Mouse (Mus musculus) megakaryocyte progenitor cell, adult 5-6 weeks (primary cell): ENCODE data around the gene Atf7ip. TPM values are rescaled to one million over a fixed set of nuclear protein-coding genes. Genes with fewer than 3 reads are reported as not detected.

Source experiments
- ATAC-seq: replicated peaks from 2 replicates; pipeline ENCODE4 v1.8.0; 2016; ENCODE audit warnings: mild to moderate bottlenecking, moderate TSS enrichment, inconsistent platforms; ENCODE audit not compliant: poor library complexity
- total RNA-seq, 2 experiments: library from RNA; stranded (forward) in 1 of 2; stranded (reverse) in 1 of 2; fragments of 157-497, 149-512 nt in 1 of 2; fragments of 200-1000 nt in 1 of 2; gene quantifications; 2 replicates each; pipeline versions ENCODE4 v1.2.3 to v1.2.4; 2015 to 2017

Atf7ip gene
- total RNA-seq, 2 experiments from 2014 or later = 30.1 to 106 TPM

DNA sequence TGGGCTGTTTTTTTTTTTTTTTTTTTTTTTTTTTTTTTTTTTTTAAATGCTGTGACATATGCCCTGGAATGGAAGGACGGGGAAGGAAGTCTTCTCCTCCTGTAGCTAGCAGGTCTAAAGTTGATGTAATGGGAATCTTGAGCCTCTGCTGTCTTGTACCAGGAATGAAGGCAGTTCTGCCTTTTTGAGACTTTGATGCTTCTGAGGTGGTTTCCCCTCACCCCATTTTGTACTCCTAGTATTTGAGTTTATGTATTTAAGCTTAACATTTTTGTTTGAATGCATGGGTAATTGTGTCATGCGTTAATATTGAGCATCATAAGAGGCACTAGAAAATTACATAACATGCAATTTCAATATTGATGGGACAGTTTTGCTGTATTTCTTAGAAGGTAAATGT is 14.4 kb downstream of the Atf7ip start:
- ATAC-seq = no peak

DNA sequence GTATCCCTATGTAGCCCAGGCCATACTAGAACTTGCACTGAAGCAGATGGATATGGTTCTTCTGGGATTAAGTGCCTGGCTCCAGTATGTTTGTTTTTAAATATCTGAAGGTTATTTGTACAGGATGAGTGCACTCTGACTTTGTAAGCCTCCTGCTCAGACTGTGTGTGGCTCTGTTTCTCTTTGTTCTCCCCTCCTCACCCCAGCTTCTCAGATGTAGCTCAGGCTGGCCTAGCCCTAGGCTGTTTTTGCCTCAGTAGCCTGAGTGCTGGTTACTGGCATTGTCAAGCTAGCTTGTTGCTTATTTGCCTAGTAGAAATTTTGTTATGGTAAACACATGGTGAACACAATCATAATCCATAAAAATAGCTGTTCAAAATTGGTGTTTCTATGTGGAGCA is 15.7 kb downstream of the Atf7ip start:
- ATAC-seq = no peak

DNA sequence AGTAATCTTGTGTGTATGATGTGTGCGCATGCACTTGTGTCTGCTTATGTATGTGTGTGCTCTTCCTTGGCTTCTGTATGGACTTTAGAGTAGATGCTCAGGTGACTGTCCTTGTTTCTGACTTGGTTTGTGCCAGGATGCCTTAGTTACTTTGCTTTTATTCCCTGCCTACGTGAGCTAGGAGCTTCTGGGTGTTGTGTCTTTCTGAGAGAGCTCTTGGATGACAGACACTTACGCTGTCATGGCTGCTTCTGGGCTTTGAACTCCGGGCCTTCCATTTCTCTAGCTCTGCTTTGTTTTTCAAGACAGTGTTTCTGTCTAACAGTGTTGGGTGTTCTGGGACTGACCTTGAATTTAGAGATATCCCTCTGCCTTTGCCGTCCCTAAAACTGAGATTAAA is 16.7 kb downstream of the Atf7ip start:
- no peak for ATAC-seq

DNA sequence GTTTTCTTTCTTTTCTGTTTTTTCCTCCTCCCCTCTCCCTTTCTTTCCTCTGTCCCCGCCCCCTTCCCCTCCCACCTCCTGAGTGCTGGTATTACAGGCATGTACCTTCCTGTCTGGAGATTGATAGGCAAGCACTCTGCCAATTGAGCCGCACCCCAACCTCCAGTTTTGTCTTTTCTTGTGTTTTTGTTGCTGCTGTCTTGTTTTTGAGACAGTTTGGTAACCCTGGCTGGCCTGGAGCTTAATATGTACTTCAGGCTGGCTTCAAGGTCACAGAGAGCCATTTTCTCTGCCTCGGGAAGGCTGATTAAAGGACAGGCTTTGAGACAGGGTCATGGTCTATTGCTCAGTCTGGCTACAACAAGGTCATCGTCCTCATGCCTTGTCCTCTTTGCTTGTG is 18.8 kb downstream of the Atf7ip start:
- ATAC-seq = peak; percentile 51

DNA sequence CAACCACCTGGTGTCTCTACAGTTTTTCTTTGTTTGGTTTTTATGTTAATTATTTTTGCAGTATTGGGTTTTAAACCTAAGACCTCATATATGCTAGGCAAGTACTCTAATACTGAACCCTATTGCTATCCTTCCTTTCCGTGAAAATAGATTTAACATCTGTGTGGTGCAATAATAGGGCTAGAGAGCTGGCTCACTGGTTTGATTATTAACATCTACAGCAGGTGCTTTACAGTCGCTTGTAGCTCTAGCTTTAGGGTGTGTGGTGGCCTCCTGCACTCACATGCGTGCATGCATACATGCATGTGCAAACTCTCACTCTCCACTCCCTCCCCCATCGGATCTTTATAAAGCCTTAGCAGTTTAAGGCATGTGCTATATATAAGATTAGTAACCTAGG is 19.6 kb downstream of the Atf7ip start:
- ATAC-seq = no peak

DNA sequence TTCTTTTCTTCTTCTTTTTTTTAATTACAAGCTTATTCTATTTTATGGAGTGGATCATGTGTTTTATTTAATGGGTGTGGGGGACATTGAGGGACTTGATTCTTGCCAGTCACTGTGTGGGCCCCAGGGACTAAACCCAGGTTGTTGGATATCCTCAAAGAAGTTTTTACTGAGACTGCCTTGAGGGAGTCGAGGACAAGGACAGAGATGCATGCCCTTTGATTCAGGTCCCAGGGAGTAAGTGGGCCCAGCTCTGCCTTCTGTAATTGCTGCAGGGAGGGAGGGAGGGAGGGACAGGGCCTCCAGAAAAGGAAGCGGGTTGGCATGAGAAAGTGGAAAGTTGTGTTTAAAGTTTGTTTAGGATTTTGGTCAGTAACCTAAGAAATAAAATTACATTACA is 23.2 kb downstream of the Atf7ip start:
- no peak for ATAC-seq

DNA sequence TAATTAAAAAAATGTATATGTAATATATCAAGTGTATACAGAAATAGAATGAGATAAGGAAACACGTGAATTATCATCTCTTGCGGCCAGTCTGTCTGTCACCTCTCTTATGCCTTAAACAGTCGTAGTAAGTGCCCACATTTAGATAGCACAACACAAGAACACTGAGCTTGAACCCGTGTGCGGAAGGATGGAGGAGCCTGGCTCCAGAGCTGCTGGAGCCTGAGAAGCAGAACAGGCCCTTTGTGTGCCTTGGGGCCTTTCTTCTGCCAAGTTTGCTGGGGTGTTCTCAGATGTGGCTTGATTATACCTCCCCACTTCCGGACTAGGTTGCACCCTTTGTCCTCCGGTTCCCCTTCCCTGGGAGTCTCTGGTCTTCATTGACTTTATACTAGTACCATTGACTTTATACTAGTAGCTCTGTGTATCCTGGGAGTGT is 25.8 kb downstream of the Atf7ip start:
- peak; percentile 70 for ATAC-seq

DNA sequence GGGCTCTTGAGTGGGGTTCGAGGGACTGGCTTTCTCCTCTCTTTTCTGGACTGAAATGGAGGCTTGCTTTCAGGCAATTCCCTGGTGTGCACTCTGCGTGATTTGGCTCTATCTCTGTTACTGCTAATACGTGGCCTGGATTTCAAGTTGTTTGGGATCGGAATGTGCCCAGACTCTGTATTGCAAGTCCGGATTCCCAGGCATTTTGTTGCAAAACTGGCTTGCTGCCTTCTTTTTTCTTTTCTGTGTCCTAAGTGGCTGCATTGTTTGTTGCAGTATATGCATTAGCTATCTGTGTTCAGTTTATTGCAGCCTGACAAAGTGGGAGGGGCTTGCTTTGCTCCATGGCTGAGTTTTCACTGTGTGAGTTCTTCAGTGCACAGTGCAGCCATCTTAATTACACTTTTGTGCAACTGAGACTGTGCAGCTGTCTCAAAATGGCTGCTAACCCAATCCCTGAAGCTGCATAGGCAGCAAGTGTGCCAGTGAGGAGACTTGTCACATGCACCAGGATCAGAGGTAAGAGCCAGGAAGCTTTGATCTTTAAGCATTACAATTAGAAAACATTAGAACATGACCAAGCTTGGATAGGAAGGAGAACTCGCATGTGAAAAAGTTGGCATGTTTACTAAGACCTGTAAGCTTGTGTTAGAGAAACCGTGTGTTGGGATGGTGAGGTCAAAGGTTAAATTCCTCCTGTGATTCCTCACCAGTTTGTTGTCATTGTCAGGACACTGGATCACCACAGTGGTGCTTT is 26.7 kb downstream of the Atf7ip start:
- peak; percentile 79 for ATAC-seq

DNA sequence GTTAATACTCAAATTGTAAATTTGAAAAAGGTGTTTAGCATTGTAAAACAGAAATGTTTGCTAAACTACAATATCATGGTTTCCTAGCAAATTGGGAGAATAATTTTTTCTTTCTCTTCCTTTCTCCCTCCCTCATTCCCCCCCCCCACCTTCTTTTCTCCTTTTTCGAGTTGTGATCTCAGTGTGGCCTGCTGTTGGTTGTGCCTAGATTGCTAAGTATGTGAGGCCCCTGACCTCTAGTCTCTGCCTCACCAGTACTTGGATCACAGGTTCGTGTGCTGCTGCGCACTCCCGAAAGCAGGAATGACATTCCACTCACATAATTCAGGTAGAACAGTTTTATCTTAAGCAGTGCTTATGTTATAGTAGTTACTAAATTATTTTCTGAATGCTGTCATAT is 27.8 kb downstream of the Atf7ip start:
- no peak for ATAC-seq

DNA sequence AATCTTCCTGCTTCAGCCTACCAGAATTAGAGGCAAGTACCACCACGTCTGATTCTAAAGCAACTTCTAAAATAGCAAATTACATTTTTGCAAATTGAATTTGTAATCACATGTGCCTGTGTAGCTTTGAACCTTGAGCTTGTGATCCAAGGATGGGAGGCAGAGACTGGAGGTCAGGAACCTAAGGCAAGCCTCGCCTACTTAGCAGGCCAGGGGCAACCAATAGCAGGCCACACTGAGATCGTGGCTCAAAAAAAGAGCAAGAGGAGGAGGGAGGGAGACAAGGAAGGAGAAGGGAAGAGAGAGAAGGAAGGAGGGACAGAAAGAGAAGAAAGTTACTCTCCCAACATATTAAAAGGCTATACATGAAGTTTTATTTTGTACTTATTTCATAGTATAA is 28.5 kb downstream of the Atf7ip start:
- no peak for ATAC-seq

DNA sequence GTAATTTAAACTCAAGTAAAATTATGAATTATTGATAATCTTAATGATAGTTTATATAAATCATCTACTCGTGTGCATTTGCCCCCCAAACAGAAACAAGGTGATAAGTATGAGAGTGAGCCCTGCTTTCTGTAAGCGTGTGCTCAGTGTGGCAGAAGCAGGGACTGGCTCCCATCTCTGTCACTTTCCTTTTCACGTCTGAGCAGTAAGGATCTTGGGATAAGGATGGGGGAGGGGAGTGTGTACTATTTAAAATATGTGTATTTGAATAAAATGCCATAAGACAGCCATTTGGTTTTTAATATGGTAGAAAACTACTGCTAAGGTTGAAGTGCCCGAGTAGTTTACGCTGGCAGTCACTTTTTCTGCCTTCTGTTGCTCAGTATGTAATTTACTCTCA is 29.2 kb downstream of the Atf7ip start:
- ATAC-seq = no peak

DNA sequence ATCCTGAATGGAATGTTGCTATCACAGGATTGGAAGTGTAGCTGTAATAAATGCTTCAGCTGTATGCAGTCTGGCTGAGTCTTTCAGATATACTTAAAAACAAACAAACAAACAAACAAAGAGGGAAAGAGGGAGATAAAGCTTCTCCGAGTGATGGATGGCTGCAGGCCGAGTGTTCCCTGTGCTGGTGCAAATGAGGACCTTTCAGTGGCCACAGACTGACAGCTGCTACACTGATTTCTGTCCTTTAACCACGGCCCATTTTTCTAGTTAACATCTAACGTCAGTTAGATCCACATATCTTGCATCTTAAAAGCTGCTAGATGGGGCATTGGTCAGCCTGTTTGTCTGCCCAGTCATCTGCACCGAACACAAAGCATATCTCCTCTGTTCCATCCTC is 30.2 kb downstream of the Atf7ip start:
- ATAC-seq = no peak

DNA sequence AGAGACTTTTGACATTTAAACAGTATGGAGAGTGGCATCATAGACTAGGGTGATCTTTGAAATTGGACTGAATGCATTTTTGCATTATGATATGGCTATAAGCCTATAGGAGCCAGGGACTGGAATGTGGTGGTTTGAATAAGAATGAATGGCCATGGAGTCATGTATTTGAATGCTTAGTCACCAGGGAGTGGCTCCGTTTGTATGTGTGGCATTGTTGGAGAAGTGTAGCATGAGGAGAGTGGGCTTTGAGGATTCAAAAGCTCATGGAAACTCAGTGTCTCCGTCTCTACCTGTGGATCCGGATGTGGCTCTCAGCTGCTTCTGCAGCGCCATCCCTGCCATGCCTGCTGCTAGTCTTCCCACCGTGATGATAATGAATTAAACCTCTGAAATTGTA is 35.4 kb downstream of the Atf7ip start:
- no peak for ATAC-seq

DNA sequence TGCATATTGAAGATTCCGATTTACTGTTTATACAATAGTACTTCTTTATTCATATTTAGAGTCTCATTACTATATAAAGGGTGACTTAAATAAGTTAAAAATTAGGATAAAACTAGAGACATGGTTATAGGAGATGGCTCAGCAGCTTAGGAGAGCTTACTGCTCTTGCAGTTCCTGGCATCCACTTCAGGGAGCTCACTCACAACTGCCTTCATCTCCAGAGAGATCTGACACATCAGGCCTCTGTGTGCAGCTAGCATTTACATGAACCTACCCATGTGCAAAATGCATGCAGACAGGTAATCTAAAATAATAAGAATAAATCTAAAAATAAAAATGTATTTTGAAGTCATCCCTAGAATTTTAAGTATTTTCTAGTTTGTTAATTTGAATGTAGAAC is 36.1 kb downstream of the Atf7ip start:
- ATAC-seq = no peak

DNA sequence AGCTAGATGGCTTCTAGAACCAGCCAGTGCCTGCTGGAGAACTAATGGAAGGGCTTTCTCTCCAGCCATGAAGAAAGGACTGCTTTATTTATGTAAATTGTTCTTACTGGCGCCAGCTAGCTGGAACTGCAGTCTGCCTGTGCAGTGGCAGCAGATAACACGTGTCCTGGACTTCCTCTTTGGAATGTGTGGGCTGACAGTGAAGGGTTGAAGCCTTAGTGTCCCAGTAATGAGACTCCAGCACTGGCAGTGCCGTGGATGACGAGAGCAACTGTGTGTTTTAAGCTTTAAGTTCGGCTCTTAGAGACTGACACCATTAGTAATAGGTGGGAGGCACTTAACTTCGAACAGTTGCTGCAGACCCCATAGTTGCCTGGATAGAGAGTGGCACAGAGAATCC is 37.2 kb downstream of the Atf7ip start:
- ATAC-seq = peak; percentile 93

DNA sequence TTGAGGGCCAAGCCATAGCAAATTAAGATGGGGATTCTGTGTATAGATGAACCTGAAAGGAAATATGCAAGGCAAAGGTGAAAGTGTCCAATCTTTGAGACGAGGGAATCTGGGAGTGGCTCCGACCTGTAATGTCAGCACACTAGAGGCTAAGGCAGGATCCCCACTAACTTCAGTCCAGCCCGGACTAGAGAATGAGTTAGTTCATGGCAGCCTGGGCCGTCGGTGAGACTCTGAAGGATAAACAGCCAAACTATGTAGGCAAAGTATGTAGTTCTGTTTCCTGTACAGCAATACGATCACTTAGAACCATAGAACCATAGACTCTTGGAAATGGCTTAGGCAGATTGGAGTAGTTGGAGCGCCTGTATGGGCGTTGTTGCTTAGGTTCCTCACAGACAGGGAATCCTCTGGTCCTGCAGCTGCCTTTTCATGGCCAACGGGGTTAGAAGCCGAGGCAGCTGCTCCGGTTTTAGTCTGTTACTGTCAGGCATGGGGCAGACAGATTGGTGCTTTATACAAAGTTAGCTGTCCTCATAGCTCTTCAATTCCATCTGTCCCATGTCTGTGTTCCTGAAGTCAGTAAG is 39.4 kb downstream of the Atf7ip start:
- no peak for ATAC-seq

DNA sequence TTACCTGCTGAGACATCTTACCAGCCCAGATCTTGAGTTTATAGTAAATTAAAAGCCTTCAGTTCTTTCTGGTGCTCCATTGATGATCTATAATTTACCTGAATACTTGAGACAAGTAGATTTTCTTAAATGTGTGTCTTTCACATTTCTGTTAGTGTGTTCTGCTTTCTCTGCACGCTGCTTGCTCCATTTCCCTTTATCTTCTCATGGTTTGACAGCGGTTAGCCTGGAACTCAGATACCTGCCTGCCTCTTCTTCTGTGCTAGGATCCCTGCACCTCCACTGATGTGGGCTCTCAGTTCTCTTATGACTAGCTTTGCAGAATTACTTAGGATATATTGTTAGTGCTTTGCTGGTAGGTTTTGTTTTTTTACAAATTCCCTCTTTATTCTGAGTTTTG is 40.3 kb downstream of the Atf7ip start:
- no peak for ATAC-seq

DNA sequence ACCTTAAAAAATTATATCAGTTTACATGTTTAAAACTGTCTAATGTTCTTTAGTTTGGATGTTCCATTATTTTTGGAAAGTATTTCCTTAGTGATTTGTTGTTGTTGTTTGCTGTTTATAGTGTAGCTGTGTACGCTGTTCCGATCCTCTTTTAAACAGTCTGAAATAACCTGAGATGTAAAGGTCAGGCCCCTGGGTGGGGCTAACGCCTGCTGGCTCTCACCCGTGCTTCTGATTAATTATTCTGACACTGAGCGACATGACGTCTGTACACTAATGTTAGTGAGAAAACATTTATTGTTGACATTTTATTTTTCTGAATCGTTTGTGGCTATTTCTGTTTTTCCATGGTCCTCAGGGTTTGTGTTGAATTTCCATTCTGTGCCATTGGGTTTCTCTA is 41.0 kb downstream of the Atf7ip start:
- no peak for ATAC-seq

DNA sequence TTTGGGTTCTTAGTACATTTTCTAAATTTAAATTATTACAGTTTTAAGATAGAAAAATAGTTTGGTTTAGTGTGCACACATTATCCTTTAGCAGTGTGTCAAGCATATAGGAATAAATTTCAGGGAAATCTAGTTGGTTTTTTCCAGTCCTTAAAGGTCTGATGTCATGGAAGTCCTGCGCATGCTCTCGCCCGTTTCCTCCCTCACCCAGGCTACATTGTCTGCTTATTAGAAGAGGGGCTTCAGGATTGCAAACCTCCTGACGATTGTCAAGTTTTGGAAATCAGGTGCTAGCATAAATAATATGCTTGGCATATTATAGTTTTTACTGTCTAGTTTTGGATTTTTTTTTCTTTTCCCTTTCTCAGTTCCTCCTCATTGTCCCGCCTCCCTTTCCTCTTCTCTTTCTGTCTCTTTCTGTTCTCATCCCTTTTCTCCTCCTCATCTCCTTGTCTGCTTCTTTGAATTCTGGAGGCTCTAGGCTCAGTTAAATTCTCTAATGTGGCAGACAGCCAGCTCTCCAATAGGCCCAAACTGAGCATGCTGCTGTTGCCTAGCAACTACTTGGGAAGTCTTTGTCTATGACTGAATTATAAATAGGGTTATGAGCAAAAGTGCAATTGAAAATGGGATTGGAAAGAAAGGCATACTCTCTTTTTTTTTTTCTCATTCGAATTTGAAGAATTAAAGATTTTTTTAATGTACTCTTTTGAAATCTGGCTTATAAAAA is 42.2 kb downstream of the Atf7ip start:
- ATAC-seq = no peak

DNA sequence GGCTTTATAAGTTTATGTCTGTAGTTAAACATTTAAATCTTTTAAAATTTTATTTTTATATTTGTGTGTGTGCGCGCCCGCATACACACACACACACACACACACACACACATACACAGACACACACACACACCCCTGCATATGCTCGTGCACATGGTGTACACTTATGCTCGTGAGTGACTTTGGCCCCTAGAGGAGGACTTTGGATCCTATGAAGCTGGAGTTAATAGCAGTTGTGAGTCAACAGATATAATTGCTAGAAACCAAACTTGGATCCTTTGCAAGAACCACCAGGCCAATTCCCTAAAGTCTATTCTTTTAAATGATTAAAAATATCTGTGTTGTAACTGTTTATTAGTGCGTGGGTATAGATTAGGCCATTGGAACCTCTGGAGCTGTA is 42.8 kb downstream of the Atf7ip start:
- no peak for ATAC-seq

DNA sequence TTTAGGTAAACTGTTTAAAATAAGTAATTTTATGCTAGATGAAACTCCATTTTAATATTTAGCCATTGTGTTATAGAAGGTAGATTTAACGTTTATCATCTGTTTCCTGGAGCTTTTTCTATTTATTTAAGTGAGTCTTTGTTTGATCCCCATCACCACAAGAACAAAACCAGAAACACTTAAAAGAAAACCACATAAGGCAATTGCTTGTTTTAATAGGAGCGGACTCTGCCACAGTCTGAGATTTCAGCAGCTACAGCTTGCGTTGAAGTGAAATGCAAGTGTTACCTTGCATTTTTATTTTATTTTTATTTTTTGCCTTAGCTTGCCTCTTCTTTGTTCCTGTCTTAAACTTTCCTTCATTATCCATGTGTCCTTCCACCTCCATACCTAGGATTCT is 43.6 kb downstream of the Atf7ip start:
- no peak for ATAC-seq

DNA sequence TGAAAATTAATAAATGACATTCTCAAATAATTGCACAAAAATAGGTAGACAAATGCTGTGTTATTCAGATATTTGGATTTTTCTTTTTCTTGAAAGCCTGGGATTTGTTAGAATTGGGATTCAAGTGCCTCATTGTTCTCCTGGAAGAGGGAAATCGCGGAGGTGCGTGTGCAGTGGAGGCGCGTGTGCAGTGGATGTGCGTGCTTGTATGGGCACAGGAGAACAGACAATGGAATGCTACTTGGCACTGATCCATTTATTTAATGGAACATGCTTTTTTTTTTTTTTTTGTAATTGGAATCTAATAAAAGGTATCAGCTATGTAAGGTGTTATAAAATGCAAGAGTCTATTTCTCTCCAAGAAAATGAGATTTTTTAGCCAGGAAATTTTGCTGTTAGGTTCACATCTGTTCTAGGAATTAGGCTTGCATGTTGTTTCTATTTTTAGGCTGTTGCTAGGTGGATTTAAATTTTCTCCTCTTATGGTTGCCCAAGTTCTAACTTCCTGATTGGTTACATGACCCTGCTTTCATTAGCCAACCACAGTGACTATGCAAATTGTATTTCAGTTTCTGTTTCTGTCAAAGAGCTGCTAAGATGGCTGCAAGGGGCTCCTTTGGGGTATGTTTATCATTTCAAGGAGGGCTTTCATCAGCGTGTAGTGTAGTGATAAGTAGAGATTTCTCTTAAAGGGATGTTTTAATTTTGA is 44.8 kb downstream of the Atf7ip start:
- peak; percentile 68 for ATAC-seq
